Mouse (Mus musculus) lung, embryonic 14.5 days (tissue): ENCODE data around the gene Dhrs9. TPM values are rescaled to one million over a fixed set of nuclear protein-coding genes. Genes with fewer than 3 reads are reported as not detected.
"Not testable (repeated sequence)": the region's sequence is repeated elsewhere in the genome, so short reads cannot be mapped to it uniquely, and the experiment has no call there.

Experiments
- ATAC-seq: fragments of 200-750 bp; cut with Nextera tagmentation; 2 replicates; pipeline ENCODE4 v1.8.0; 2017; ENCODE audit warnings: mild to moderate bottlenecking, moderate TSS enrichment, moderate library complexity; ENCODE audit not compliant: insufficient read depth
- DNase-seq: peaks from one replicate; pipeline ENCODE4 v3.0.0-alpha.2; 2015
- H3K27ac ChIP-seq: fragments of 300-500 bp; sonication (generic); 2 replicates; pipeline ENCODE4 v1.5.1; 2014; ENCODE audit warnings: low read depth, mild to moderate bottlenecking, moderate library complexity
- H3K27me3 ChIP-seq: fragments of 300-500 bp; sonication (generic); 2 replicates; pipeline ENCODE4 v1.6.1; 2014; ENCODE audit warnings: low read length, control low read depth; ENCODE audit not compliant: insufficient read depth
- H3K36me3 ChIP-seq: fragments of 300-500 bp; sonication (generic); 2 replicates; pipeline ENCODE4 v1.6.1; 2014; ENCODE audit warnings: control low read depth; ENCODE audit not compliant: insufficient read depth
- H3K4me1 ChIP-seq: fragments of 300-500 bp; sonication (generic); 2 replicates; pipeline ENCODE4 v1.6.1; 2014; ENCODE audit warnings: antibody characterized with exemption, control low read depth; ENCODE audit not compliant: insufficient read depth
- H3K4me2 ChIP-seq: fragments of 300-500 bp; sonication (generic); 2 replicates; pipeline ENCODE4 v1.6.1; 2014; ENCODE audit warnings: mild to moderate bottlenecking
- H3K4me3 ChIP-seq: fragments of 300-500 bp; sonication (generic); 2 replicates; pipeline ENCODE4 v1.5.1; 2014; ENCODE audit warnings: low read depth, low read length
- H3K9ac ChIP-seq: fragments of 300-500 bp; sonication (generic); 2 replicates; pipeline ENCODE4 v1.6.1; 2014
- H3K9me3 ChIP-seq: fragments of 300-500 bp; sonication (generic); 2 replicates; pipeline ENCODE4 v1.6.1; 2016; ENCODE audit warnings: low read depth, low read length, control low read depth
- CTCF ChIP-seq: IDR thresholded peaks from 2 replicates; pipeline ENCODE4 v1.5.1; 2016; ENCODE audit warnings: antibody characterized with exemption, low read depth
- WGBS: fragments of 180-500 bp; shearing (Covaris S2); extraction: QIAGEN DNeasy Blood & Tissue Kit; methylation state at CpG from one replicate; pipeline ENCODE4 v1.1.7; 2014; 5-methylcytosine and 5-hydroxymethylcytosine counted together
- polyA plus RNA-seq: library from polyadenylated mRNA; unstranded; fragments of >200 nt; fragmentation: Nextera tagmentation; extraction: Ambion mirVana; gene quantifications from 2 replicates; pipeline ENCODE4 v1.2.1, GENCODE M21; 2014

The Dhrs9 gene
- not detected in 2 replicates for polyA plus RNA-seq

DNA sequence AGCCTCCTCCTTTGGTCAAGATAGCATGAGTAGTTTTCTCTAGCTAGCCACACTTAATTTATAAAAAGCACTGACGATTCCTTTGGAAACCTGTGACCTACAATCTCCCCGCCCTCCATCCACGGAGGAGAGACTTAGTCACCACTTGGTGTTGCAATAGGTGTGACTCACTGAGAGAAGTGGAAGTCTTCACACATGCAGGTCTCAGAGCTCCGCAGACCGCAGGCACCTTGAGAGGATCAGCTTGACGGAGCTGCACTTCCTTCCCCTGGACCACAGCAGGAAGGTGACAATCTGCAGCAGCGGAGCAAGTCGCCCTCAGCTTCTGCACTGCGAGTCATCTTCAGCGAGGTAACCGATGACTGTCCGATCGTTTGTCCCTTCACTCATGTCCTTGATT, at the start of gene Dhrs9:
Dhrs9 (plus strand) TSS at position 165 of the 400 bp plus-strand sequence.
- Histone ChIP-seq H3K4me1 (no peaks in the 10 kb centered on the region), H3K4me3 (no peak within 1 kb of the TSS), H3K36me3 (no peaks in the 10 kb centered on the region), H3K9ac (no peak within 1 kb of the TSS), H3K4me2 (no peak within 1 kb of the TSS), H3K27ac (no peak within 1 kb of the TSS), H3K9me3 (no peaks in the 10 kb centered on the region), H3K27me3 (no peaks in the 10 kb centered on the region)
- DNase-seq (peak; percentile 19), ATAC-seq (no peak)
- WGBS = 26% methylated on average over 13 of the region's 13 CpGs
- TF ChIP-seq CTCF = no peak

DNA sequence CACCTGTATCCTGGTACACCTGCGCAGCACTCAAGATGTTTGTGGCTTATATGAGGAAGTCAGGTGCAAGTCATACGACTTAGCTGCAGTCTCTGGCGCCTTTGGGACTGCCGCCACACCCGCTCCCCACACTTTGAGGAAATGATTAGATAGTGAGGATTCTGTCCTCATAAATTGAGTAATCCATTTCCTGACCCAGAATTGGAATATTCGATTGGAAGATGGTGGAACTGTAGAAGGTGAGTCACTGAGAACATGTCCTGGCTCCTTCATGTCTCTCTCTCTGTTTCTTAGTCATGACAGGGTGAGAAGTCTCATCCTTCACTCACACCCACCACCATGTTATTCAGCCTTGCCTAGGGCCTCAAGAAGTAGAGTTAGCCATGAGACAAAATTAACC, 48.7 kb upstream of the Dhrs9 start:
- H3K9me3 ChIP-seq, H3K4me1 ChIP-seq, H3K4me3 ChIP-seq, DNase-seq, H3K9ac ChIP-seq, H3K27ac ChIP-seq, H3K27me3 ChIP-seq, H3K36me3 ChIP-seq, H3K4me2 ChIP-seq, ATAC-seq: not testable (repeated sequence)
- WGBS = 79% methylated on average over 5 of the region's 6 CpGs

DNA sequence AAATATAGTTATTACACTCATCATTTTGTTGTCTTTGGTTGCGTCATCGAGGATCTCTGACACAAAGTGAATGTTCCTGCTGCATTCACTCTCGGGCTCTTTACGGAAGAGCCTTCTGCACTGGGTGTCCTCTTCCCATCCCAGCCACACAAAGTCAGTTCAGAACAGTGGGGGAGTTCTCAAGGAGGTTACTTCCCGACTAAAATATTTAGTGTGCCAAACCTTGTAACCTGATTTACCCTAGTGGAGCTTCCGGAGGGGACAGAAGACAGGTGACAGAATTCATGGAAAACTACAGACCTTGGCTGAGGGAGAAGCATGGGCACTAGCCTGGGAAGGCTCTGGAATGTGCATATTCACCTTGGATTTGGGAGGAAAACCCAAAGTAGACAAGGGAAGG, 38.7 kb upstream of the Dhrs9 start:
- no peak for TF ChIP-seq CTCF
- Histone ChIP-seq H3K4me2 (no peak overlapping the region), H3K27ac (no peak overlapping the region), H3K9ac (no peak overlapping the region), H3K36me3 (no peaks in the 10 kb centered on the region), H3K27me3 (no peaks in the 10 kb centered on the region), H3K4me3 (no peak overlapping the region), H3K4me1 (no peaks in the 10 kb centered on the region), H3K9me3 (no peaks in the 10 kb centered on the region)
- DNase-seq (no peak), ATAC-seq (no peak)
- WGBS = 88% methylated on average over 6 of the region's 6 CpGs

DNA sequence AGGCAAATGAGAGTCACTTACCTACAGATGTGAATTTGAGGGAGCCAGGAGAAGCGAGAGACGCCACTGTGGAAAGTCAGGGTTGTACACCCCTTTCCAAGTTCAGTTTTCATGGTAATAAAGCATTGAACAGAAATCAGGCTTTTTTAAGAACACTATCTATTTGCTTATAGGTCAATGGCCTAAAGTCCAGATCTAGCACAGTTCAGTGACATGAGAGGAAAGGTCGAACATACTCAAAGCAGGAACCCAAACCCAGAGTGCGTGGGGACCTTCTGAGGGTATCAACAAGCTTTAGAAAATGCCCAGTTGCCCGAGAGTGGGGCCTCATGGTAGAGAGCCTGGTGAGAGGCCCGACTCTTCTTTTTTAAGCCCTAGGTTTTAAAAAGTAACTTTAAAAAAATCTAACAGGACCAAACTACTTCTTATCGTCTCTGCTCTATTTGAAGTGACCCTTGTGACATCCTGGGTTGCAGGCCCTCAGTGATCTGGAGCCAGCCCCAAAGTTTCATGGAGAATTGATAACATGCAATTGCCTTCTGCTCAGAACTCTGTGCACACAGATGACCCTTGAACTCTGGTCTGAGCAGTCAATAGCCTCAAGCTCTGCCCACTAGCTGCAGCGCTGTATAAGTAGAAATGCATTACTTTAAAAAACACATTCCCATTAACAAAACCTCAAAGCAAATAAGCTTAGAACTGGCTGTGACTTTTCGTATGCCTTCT, 37.6 kb upstream of the Dhrs9 start, which contains the start of gene Abcb11:
Abcb11 (minus strand) TSS at position 121 of the 726 bp plus-strand sequence.
- Histone ChIP-seq H3K27me3 (no peaks in the 10 kb centered on the region), H3K27ac (no peak within 1 kb of the TSS), H3K36me3 (no peaks in the 10 kb centered on the region), H3K9ac (no peak within 1 kb of the TSS), H3K4me1 (no peaks in the 10 kb centered on the region), H3K9me3 (no peaks in the 10 kb centered on the region), H3K4me2 (no peak within 1 kb of the TSS), H3K4me3 (no peak within 1 kb of the TSS)
- no peak for TF ChIP-seq CTCF
- WGBS = 85% methylated on average over 9 of the region's 9 CpGs
- no peak for ATAC-seq
- DNase-seq = no peak

DNA sequence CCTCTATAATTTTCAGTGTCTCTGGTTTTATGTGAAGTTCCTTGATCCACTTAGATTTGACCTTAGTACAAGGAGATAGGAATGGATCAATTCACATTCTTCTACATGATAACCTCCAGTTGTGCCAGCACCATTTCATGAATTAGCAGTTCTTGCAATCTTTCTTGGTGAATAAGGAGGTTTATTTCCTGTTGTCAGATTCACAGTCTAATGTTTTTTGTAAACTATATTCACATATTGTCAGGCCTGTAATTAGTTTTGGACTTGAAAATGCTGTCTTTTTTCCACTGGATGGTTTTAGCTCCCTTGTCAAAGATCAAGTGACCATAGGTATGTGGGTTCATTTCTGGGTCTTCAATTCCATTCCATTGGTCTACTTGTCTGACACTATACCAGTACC, 24.8 kb upstream of the Dhrs9 start:
- H3K36me3 ChIP-seq, H3K4me1 ChIP-seq, H3K4me2 ChIP-seq, DNase-seq, H3K27ac ChIP-seq, H3K27me3 ChIP-seq, H3K9ac ChIP-seq, H3K4me3 ChIP-seq, H3K9me3 ChIP-seq: not testable (repeated sequence)
- peak; percentile 100 for ATAC-seq

DNA sequence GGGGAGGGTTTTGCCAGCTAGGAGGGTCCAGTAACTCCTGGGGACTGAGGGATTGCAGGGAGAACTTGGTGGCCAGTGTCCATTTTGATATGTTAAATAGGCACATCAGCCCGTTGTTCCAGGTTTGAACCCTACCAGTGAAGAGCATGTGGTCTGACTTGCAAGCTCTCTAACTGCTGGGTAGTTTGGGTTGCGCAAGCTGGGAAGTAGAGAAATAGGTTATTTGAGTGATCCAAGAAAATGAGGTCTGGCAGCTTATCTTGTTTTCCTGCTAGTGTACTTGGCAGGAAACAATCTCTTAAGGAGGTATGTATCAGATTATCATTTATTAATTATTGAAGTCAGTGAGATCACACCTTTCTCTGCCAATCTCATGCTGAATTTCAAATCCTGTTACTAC, 15.4 kb upstream of the Dhrs9 start:
- no peak overlapping the region for H3K9ac ChIP-seq
- no peak overlapping the region for H3K4me2 ChIP-seq
- no peak overlapping the region for H3K27ac ChIP-seq
- no peaks in the 10 kb centered on the region for H3K9me3 ChIP-seq
- H3K4me3 ChIP-seq = no peak overlapping the region
- WGBS = 81% methylated on average over 2 of the region's 2 CpGs
- H3K27me3 ChIP-seq = no peaks in the 10 kb centered on the region
- TF ChIP-seq CTCF = no peak
- H3K36me3 ChIP-seq = no peaks in the 10 kb centered on the region
- no peak for DNase-seq
- ATAC-seq = no peak
- no peaks in the 10 kb centered on the region for H3K4me1 ChIP-seq

DNA sequence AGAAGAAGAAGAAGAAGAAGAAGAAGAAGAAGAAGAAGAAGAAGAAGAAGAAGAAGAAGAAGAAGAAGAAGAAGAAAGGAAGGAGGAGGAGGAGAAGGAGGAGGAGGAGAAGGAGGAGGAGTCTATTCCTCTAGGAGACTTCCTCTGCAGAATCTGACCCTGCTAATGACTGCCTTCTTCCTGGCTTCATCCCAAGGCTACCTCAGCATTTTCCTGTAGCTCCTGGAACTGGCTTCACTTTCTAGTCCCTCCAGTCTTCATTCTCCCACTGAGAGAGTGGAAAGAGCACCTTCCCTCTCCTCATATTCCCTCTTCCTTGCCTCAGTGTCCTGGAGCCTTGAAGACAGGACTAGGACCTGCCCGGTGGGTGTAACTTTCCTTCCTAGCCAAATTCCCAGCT, 15.0 kb upstream of the Dhrs9 start:
- Histone ChIP-seq H3K27ac (no peak overlapping the region), H3K27me3 (no peaks in the 10 kb centered on the region), H3K4me1 (no peaks in the 10 kb centered on the region), H3K36me3 (no peaks in the 10 kb centered on the region), H3K9ac (no peak overlapping the region), H3K4me3 (no peak overlapping the region), H3K9me3 (no peaks in the 10 kb centered on the region), H3K4me2 (no peak overlapping the region)
- ATAC-seq (no peak), DNase-seq (no peak)
- 91% methylated on average over 1 of the region's 1 CpGs for WGBS
- no peak for TF ChIP-seq CTCF

DNA sequence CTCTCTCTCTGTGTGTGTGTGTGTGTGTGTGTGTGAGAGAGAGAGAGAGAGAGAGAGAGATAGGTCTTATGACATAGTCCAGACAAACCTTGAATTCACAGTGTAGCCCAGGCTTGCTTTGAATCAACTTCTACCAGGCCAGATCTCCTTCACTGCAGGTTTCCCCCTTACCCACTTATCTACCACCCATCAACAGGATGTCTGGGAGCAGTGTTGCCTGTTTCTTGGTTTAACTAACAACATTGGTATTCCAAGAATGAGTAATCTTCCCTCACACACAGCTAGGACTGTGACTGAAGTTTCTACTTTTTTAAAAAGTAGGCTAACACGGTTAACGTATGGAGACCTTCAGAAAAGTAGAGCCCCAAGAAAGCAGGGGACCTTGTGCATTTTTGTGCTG, 3.5 kb upstream of the Dhrs9 start:
- Histone ChIP-seq H3K9me3 (no peaks in the 10 kb centered on the region), H3K4me1 (no peaks in the 10 kb centered on the region), H3K9ac (no peak overlapping the region), H3K4me2 (no peak overlapping the region), H3K36me3 (no peaks in the 10 kb centered on the region), H3K27ac (no peak overlapping the region), H3K4me3 (no peak overlapping the region), H3K27me3 (no peaks in the 10 kb centered on the region)
- ATAC-seq (no peak), DNase-seq (no peak)
- no peak for TF ChIP-seq CTCF
- WGBS = 66% methylated on average over 2 of the region's 2 CpGs
